Mouse (Mus musculus) lung, adult 2 months (tissue): ENCODE data around the gene Selenop. TPM values are rescaled to one million over a fixed set of nuclear protein-coding genes. Genes with fewer than 3 reads are reported as not detected.
"Not testable (repeated sequence)": the region's sequence is repeated elsewhere in the genome, so short reads cannot be mapped to it uniquely, and the experiment has no call there.

ENCODE experiments used
- DNase-seq: peaks from one replicate; pipeline ENCODE4 v3.0.0; 2022
- H3K4me1 ChIP-seq: fragments of 200-500 bp; 2 replicates; pipeline ENCODE4 v1.6.1; 2011; ENCODE audit warnings: low read length; ENCODE audit not compliant: control insufficient read depth, insufficient read depth
- H3K4me3 ChIP-seq: fragments of 200-500 bp; replicated peaks from 2 replicates; pipeline ENCODE3; 2011; ENCODE audit warnings: low read depth, mild to moderate bottlenecking, control low read depth, low read length; ENCODE audit errors: extremely low read depth
- CTCF ChIP-seq: fragments of 200-500 bp; IDR thresholded peaks from 2 replicates; pipeline ENCODE4 v1.5.1; 2011; ENCODE audit warnings: mild to moderate bottlenecking, low read length, control low read depth; ENCODE audit not compliant: insufficient read depth
- POLR2A ChIP-seq: fragments of 200-500 bp; IDR thresholded peaks from 2 replicates; pipeline ENCODE4 v1.6.1; 2011; ENCODE audit warnings: low read depth, mild to moderate bottlenecking, control low read depth, low read length, borderline replicate concordance; ENCODE audit errors: extremely low read depth
- WGBS: fragments of 180-500 bp; shearing (Covaris S2); methylation state at CpG from one replicate; pipeline ENCODE4 v1.1.7; 2018; 5-methylcytosine and 5-hydroxymethylcytosine counted together
- polyA plus RNA-seq: library from polyadenylated mRNA; depleted of rRNA; stranded (reverse); fragments of >200 nt; gene quantifications from 2 replicates; pipeline ENCODE4 v1.2.3, GENCODE M21; 2012

The Selenop gene
- polyA plus RNA-seq, 1 experiment = 329 TPM

DNA sequence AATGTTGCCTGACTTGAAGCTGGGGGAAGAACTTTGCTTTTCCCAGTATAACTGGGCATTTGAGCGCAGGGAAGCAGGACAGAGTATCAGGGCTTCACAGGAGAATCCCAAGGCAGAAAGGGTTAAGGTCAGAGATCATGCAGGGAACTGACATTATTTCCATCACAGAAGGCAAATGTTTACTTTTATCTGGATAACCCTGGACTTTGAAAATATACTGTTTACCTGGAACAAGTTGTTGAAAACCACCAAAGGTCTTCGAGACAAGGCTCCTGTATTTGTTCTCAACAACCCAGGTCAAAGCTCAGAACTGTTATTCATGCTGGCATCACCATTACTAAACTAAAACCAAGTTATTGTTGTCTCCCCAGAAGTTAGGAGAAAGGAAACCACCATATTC lies 32.0 kb upstream of the Selenop start:
- Histone ChIP-seq H3K4me3 (no peak overlapping the region), H3K4me1 (peaks cover 5% of the 10 kb centered on the region; the same call in 1 of the 2 replicates)
- no peak for TF ChIP-seq POLR2A
- TF ChIP-seq CTCF = no peak
- 82% methylated on average over 2 of the region's 2 CpGs for WGBS
- no peak for DNase-seq

DNA sequence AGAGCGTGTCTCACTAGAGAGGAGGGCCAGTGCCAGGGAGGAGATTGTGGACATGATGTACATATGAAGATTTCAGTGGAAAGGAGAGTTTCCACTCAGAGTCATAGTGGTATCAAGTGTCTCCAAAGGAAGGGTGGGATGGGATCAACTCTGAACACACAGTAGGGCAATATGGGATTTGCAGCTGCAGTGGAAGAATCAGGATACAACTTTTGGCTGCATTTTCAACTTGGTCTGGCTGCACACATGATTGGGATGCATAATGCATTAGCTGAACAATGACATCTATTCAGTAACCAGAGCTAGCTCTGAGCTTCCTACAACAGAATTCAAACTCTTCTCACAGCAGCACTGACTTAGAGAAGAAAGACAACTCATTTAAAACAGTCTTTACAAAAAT lies 30.4 kb upstream of the Selenop start:
- H3K4me3 ChIP-seq = no peak overlapping the region
- no peaks in the 10 kb centered on the region; the same call in 1 of the 2 replicates for H3K4me1 ChIP-seq
- 92% methylated on average over 1 of the region's 1 CpGs for WGBS
- TF ChIP-seq POLR2A = no peak
- TF ChIP-seq CTCF = no peak
- no peak for DNase-seq

DNA sequence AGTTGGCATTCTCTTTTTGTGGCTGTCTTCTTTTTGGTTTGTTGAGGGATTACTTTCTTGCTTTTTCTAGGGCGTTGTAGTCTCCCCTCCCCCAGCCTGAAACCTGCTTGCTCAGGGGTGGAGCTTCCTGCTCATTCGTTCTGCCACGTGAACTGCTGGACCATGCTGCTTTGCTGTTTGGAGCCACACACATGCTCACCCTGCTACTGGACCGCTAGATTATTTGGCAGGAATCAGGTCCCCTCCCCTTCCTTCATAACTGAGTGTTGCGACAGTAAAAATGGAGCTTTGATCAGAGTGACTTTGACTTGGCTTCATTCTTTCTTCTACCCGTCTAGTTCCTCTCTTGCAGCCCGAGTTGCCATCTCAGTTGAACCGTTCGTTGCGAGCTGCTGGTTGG lies 23.3 kb upstream of the Selenop start:
- not testable (repeated sequence) for H3K4me3 ChIP-seq, H3K4me1 ChIP-seq, DNase-seq
- 76% methylated on average over 10 of the region's 10 CpGs for WGBS

DNA sequence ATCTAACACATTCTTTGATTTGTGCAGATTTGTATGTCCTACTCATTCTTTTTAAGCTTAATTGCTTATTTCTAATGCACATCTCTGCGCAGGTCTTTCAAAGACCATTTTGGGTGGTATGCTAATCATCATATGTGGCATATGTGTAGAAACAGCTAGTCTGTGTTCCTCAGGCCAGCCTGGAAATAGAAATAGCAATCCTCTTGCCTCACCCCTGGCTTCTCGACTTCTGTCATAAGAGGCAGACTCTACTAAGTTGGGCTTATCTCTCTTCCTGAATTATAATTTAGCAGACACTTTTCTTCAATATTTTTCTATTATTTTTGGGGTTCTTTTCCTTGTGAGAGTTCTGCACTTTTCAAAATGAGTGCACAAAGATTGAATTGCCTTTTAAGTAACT lies 17.7 kb upstream of the Selenop start:
- TF ChIP-seq CTCF (no peak), POLR2A (no peak)
- Histone ChIP-seq H3K4me3 (no peak overlapping the region), H3K4me1 (peaks cover 29% of the 10 kb centered on the region)
- DNase-seq = no peak
- 49% methylated on average over 2 of the region's 2 CpGs for WGBS

DNA sequence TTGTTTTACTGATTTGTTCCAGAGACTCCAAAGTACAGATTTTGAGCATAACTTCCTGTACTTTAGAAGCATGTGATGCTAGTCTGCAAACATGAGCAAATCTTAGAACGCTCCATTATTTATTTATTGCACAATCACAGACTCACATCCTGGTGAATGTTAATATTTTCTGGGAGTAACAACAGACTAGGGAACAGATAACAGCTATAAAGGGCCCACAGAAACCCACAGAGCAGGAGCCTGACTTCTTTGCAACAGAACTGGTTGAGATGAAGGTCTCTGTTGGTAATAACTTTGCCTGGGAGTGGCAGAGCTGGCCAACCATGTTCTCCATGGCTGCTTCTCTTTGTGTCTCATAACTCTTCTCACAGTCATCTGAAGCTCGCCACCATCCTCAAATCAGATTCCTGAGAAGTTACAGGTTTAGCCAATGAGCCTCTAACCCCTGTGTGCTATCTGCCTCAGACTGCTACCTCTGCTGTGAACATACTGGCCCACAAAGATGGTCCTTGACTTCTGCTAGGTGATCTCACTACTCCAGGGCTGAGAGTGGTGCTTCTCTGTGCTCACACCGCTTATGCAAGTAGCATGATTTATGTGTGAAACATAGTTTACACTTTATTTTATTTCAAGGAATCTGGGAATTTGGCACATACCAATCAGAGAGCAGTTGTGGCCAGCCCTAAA lies 17.2 kb upstream of the Selenop start:
- 23% methylated on average over 3 of the region's 3 CpGs for WGBS
- no peak overlapping the region for H3K4me3 ChIP-seq
- DNase-seq = peak; percentile 36

DNA sequence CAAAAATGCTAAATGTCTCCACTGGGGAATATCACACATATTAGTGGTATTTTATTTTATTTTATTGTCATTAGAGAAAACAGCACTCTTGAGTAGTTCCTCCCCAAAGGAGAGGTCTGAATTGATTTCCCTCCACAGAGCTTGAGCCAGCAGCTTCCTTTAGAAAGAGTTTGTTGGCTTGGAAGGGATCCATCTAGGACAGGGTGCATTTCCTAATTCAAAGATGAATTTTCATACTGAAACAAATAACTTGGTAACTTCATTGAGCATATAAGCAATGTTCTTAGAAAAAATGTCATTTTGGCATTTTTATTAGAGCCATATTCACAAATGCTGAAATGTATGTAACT lies 16.7 kb upstream of the Selenop start:
- H3K4me3 ChIP-seq = no peak overlapping the region
- no peak for TF ChIP-seq POLR2A
- no peak for TF ChIP-seq CTCF
- DNase-seq = no peak
- peaks cover 29% of the 10 kb centered on the region for H3K4me1 ChIP-seq

More for the DNA sequence above, 17.2 kb upstream of the Selenop start:
- H3K4me1 ChIP-seq = peaks cover 29% of the 10 kb centered on the region
- TF ChIP-seq POLR2A (no peak), CTCF (no peak)

DNA sequence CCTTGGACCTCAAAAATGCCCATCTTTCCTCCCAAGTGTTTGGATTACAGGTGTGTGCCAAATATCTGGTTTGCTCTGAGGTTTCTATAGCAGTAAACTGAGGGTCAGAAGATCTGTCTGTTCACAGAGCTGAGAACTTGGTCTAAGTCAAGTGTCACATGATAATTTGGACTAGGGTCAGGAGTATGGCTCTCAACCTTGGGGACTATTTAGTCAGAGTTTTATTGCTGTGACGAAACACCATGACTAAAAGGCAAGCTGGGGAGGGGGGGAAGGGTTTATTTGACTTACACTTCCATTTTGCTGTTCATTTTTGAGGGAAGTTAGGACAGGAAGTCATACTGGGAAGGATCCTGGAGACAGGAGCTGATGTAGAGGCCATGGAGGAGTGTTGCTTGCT lies 9.3 kb upstream of the Selenop start:
- 63% methylated on average over 1 of the region's 1 CpGs for WGBS
- no peak overlapping the region for H3K4me3 ChIP-seq
- TF ChIP-seq CTCF = no peak
- no peak for TF ChIP-seq POLR2A
- DNase-seq = no peak
- no peaks in the 10 kb centered on the region for H3K4me1 ChIP-seq

DNA sequence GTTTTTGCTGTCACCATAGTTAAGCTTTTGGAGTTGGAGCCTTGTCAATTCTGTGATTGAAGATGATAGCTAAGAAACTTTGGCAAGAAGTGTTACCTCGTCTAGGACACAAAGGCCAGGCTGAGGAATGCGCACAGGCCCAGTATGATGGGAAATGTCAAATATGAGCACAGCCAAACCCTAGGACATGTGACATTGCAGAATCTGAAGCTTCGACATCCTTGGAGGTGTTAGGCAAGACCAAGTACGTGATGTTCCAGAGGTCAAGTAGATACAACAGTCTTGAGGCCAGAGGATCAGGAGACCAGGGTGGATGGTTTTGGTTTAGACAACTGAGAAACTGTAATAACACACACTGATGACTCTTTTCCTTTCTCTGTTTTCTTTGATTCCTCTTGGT lies 8.0 kb upstream of the Selenop start:
- no peaks in the 10 kb centered on the region for H3K4me1 ChIP-seq
- WGBS = 60% methylated on average over 4 of the region's 4 CpGs
- TF ChIP-seq POLR2A = no peak
- no peak for TF ChIP-seq CTCF
- H3K4me3 ChIP-seq = no peak overlapping the region
- no peak for DNase-seq

DNA sequence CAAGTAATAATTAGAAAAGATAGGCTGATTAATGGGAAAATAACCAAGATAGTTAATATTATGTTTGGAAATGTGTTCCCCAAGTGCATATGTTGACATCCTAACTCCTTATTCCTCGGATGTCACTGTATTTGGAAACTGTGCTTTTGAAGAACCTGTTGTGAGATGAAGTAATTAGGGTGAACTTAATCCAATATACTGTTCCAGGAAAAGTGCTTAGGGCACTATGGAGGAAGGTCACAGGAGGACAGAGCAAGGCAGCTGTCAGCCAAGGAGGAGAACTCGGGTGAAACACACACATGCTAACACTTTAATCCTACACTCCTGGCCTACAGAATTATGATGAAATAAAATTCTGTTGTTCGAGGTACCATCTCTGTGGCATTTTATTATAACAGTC lies 5.5 kb upstream of the Selenop start:
- Histone ChIP-seq H3K4me1 (no peaks in the 10 kb centered on the region), H3K4me3 (no peak overlapping the region)
- WGBS = 59% methylated on average over 3 of the region's 3 CpGs
- no peak for TF ChIP-seq POLR2A
- TF ChIP-seq CTCF = no peak
- DNase-seq = no peak

DNA sequence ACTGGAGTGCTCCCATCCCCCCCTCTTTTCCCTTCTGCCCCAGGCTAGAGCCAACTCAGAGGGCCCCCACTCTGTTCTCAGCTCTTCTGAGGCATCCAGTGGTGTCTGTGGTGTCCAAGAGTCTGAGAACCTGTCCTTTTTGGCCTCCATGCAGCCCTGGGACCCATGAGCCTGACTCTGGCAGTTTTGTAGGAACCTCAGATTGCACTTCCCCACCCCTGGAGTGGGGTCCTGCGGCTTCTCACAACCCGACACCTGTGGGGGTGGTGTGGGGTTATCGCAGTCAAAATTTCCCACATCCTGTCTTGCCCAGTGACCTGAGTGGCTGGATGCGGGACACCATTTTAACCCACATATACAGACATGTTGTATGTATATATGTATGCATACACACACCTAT lies 4.1 kb upstream of the Selenop start:
- Histone ChIP-seq H3K4me1 (no peaks in the 10 kb centered on the region), H3K4me3 (no peak overlapping the region)
- no peak for DNase-seq
- TF ChIP-seq POLR2A (no peak), CTCF (no peak)
- 89% methylated on average over 4 of the region's 4 CpGs for WGBS

DNA sequence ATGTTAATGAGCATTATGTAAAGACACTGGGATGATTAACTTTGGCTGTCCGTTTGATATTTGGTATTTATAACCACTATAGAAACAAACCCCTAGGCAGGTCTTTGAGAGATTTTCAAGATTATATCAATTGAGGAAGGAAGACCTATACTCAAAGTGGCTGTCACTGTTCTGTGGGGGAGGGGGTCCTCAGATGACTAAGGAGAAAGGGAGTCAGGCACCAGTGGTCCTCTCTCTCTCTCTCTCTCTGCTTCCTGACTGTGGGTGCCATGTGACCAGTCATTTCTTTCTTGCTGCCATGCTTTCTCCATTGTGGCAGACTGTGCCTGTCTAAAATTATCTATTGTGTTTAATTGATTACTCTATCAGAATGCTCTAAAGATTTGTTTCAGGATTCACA lies 3.5 kb upstream of the Selenop start:
- 62% methylated on average over 1 of the region's 1 CpGs for WGBS
- Histone ChIP-seq H3K4me3 (no peak overlapping the region), H3K4me1 (peaks cover 3% of the 10 kb centered on the region)
- no peak for DNase-seq
- TF ChIP-seq POLR2A (no peak), CTCF (no peak)
